Mouse (Mus musculus): ENCODE data around the gene Tnfrsf9.
A peak's percentile ranks its signal among the peaks of the same experiment; 100 is the strongest.

DNA sequence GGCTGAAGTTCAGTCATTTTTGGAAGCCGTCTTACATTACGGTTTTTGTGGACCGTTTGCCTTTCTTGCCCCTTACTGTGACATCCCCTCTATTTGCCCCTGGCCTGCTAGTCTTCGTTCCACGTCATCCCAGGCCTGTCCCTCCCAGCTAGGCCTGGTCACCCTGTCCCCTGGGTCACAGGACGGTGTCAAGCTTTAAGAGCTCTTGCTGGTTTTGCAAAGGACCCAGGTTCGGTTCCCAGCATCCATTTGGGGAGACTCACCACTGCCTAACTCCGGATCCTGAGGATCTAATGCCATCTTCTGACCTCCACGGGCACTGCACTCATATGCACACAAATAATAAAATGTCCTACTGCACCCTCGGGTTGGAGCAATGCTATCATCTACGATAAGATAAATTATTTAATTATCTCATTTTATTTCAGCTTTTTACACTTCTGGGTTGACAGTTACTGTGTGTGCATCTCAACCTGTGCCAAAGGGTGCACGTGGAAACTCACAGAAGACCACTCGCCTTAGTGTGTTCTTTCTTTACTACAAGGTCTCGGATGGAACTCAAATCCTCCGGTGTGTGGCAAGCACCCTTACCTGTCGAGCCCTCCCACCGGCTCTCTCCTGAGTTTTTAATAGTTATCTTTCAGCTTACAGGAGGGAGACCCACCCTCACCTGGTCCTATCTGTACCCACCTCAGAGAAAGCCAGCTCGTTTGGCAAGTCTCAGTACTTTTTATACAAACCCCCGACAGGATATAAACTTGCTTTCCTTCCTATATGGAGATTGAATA lies 4.0 kb upstream of the Tnfrsf9 start:
- TF ChIP-seq CTCF (IDR thresholded peaks at IDR 0.05; ENCODE audit: low read depth, low read length) = 0 out of 2 replicates have a peak, but pooled peaks have one; percentile 12
- no peak for TF ChIP-seq POLR2A (IDR thresholded peaks at IDR 0.05; ENCODE audit: borderline replicate concordance, low read depth, low read length)

Data from bone marrow macrophage, adult 2 months (primary cell).